Mouse (Mus musculus) cerebellum, adult 11-12 months (tissue): ENCODE measurements around the gene Ccnd3.
A peak's percentile ranks its signal among the peaks of the same experiment; 100 is the strongest.

ENCODE experiments used
- DNase-seq: peaks from one replicate; pipeline ENCODE4 v3.0.0; 2022

The Ccnd3 gene

DNA sequence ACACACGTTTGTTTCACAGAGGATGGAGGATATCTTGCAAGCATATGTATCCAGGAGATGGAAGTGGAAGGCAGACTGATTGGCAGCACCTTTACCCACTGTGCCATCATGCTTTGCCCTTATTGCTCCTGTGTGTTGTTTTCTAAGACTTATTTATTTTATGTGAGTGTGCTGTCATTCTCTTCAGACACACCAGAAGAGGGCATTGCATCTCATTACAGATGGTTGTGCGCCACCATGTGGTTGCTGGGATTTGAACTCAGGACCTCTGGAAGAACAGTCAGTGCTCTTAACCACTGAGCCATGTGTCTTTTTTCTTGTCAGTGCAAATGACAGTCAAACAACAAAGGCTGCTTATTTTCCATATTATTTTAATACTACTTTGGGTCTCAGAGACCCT is 122.9 kb downstream of the Ccnd3 start:
- DNase-seq, result no peak

DNA sequence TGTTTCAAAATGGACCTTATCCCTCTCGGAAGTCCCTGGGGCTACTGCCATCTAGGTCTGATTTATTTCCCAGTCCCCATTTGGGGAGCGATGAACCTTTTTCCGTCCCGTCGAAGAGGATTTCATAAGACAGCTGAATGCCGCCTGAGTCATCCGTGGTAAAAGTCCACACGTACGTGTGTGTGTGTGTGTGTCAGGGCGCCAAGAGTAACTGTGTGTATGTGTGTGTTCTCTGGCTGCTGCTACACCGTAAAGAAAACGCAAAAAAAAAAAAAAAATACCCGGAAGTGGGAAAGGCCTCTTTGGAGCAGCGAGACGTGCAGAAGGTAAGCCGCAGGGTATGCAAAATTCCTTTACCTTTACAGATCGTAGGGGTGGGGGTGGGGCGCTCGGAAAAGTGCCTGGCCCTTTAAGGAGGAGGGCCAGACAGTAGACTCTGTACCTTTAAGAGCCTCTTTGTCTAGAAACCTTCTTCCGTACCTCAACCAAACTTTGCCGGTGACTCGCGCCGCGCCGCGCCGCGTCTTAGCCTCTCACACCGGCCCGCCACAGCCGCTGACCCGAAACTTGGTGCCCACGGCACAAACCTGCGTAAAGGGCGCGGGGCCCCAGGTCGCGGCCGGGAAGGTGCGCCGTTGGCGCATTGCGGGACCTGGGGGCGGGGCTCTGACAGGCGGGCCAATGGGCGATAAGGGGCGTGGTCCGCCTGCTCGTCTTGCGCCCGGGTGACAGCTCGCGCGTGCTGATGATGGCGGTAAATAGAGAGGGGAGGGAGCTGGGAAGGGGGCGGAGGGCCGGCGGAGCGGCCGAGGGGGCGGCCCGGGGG is 124.2 kb downstream of the Ccnd3 start:
- DNase-seq, result peak; percentile 95

DNA sequence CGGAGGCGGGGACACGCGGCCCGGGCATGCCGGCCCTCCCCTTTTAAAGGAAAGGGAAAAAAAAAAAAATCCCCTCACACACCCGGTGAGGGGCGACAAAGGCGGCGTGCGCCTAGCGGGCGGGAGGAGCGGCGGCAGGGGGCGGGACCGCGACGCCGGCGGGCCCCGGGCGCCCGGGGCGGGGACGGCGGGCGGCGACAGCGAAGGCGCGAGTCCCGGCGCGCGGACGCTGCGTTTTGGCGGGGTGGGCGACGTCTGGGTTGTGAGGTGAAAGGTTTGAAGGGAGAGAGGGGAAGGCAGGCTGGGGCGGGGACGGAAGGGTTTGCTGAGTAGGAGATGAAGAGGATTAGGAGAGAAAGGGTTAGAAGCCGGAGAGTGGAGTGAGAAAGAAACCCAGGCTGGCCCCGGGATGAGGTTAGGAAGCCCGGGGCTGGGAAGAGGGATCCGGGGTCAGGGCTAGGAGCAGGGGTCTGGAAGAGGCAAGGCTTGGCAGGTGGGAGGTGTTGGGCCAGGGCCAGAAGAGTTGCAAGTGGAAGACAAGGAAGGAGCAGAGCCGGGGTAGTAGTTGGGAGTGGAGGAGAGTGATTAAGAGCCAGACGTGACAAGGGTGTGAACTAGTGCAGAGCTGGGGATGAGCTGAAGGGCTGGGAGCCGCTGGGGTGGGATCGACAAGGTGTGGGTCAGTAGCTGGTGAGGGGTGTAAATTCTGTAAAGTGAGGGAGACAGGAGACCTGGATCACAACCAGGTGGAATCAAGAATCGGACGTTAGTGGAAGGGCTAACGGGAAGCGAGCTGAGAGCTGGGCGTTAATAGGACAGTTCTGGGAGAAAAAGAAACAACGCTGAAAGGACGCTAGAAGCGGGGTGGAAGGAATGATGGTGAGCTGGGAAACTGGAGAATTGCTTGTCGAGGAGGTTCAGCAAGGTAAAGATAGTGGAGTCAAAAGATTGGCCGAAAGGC is 125.1 kb downstream of the Ccnd3 start:
- DNase-seq, result peak; percentile 81

DNA sequence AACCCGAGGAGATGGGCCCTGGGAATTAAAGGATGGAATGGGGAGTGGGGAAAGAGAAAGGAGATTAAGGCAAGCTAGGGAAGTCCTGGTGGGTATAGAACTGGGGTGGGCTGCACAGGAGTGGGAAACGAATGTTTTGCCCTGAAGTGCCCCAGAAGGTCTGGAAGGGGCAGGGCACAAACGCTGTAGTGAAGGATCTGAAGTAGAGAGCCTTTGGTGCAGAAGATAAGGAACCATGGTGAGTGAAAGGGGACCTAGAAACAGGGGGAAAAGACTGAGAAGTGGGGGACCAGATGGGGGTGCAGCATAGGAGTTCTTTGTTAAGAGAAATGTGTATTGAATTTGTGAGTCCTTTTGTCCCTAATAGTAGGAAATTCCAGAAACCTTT is 125.8 kb downstream of the Ccnd3 start, which contains the start of gene Usp49:
TSS of gene Usp49 (plus strand) at position 13 of the 388 bp plus-strand sequence.
- DNase-seq, result no peak

DNA sequence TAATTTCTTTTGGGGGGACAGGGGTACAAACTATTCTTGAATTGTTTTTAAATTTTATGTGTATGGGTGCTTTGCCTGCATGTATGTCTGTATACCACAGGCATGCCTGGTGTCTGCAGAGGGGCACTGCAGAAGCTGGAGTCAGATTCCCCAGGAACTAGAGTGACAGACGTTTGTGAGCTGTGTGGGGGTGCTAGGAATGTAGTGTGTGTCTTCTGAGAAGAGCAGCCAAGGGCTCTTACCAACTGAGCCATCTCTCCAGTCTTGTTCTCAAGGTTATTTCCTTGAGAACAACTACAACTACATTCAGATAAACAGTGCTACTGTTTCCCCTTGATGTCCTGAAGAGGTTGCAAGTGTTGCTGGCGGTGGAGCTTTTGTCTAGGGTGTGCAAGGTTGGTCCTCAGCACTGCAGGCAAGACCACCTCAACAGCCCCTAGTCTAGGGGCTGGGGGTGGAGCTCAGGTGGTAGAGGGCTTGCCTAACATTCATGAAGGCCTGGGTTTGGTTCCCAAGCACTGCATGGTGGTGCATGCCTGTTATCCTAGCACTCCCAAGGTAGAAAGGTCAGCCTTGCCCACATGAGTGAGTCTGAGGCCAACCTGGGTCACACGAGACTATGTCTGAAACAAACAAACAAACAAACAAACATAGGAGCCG is 127.5 kb downstream of the Ccnd3 start:
- no peak for DNase-seq

DNA sequence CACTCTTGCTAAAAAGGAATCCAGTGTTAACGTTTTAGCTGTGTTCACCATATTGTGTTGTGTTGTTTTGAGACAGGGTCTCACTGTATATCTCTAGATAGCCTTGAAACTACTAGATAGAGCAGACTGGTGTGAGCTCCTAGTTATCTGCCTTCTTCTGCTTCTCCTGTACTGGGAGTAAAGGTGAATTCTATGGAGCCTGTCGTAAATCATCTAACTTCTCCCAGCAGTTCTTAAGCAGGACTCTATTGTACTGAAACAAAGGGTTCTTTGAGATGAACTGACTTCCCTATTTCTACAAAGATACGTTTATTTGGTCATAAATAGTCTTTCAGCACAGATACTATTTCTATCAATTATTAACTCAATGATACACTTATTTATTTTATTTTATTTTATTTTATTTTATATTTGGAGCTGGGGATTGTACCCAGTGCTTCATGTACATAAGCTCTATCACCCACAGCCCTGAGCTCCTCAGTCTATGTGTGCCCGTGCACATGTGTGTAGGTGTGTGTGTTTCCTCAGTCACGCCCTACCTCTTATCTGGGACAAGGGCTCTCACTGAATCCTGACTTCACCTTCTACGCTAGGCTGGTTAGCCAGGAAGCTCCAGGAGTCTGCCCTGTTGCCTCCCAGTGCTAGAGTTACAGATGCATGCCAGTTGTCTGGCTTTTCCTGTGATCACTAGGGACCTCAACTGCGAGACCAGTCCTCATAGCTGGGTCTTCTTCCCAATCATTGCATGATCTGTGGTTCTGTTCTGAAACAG is 129.3 kb downstream of the Ccnd3 start:
- no peak for DNase-seq

DNA sequence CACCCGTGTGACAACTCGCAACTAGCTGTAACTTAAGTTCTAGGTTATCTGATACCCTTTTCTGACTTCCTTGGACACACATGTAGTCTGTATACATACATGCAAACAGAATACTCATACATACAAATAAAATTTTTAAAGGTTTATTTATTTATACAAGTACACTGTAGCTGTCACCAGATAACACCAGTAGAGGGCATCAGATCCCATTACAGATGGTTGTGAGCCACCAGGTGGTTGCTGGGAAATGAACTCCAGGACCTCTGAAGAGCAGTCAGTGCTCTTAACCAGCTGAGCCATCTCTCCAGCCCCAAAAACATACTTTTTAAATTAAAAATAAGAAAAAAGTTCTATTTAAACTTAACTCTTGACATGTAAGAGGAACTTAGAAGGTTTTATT is 138.1 kb downstream of the Ccnd3 start:
- DNase-seq, result no peak

DNA sequence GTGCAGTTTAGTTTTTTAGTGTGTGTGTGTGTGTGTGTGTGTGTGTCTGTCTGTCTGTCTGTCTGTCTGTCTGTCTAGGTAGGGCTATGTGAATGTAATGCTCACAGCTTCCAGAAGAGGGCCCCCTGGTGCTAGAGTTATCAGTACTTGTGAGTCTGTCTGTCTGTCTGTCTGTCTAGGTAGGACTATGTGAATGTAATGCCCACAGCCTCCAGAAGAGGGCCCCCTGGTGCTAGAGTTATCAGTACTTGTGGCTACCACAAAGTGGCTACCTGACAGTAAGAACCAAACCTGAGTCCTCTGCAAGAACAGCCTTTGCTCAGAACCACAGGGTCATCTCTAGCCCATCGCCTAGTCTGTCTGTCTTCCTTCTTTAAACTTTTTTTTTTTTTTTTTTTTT is 141.8 kb downstream of the Ccnd3 start:
- no peak for DNase-seq

DNA sequence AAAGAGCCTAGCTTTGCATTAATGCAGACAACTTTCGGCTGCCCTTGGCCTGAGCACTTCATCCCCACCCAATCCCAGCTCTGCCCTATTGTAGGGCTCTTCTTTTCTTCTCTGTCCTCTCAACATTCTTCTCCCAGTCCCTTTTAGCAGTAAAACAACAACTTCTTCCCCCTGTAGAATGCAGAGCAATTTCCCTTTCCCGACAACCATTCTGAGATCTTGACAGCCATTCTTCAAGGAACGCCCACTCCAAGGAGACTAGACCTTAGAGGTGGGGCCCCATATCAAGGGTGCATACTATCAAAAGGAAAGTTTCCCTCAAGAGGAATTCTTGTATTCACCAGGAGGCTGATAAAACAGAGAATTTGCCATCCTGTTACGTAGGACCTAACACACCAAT is 144.1 kb downstream of the Ccnd3 start:
- DNase-seq, result no peak
